ENCODE assay signal across 12 mouse cellular contexts in genomic region chr7:45589898-45590297, GRCm38 (mm10). TPM values are rescaled to one million over a fixed set of nuclear protein-coding genes. Genes with fewer than 3 reads are reported as not detected.
DNase-seq lines count a peak whose midpoint lies in the region; ATAC-seq and TF ChIP-seq lines count a peak whose summit lies in the region.
"Had no signal": no experiment of that assay in that cellular context is flagged by ENCODE, and none has a peak within 500 bp of the region (broad histone marks: within the 10 kb centered on the region; RNA-seq: fewer than 3 reads in every experiment).

No protein-coding gene starts in this region.

- H3K4me1 ChIP-seq in hindbrain, embryonic 10.5 days (replicated peaks), result peaks cover 10% of the 10 kb centered on the region
- H3K4me1 ChIP-seq in hindbrain, embryonic 11.5 days (replicated peaks; ENCODE audit: control insufficient read depth, insufficient read depth, low read length), result no peaks in the 10 kb centered on the region
- H3K4me1 ChIP-seq in stomach, embryonic 16.5 days (ENCODE audit: control insufficient read depth, insufficient read depth, low read length), result peaks cover 4% of the 10 kb centered on the region; the same call in 1 of the 2 replicates
- no peaks in the 10 kb centered on the region for H3K4me1 ChIP-seq in stomach, postnatal 0 days (replicated peaks; ENCODE audit: control insufficient read depth, insufficient read depth)

- ATAC-seq in hindbrain, embryonic 11.5 days (ENCODE audit: low FRiP score), result no peak
- no peak for ATAC-seq in stomach, embryonic 16.5 days (ENCODE audit: insufficient read depth, low FRiP score)
- ATAC-seq in stomach, postnatal 0 days (ENCODE audit: low FRiP score, low TSS enrichment), result no peak

- no peak for TF ChIP-seq EP300 in stomach, postnatal 0 days (optimal IDR thresholded peaks at IDR 0.05)

- H3K9ac ChIP-seq in hindbrain, embryonic 11.5 days (ENCODE audit: low read depth, low read length), result no peak overlapping the region
- H3K9ac ChIP-seq in stomach, embryonic 16.5 days (ENCODE audit: low read length), result peak overlapping the region; percentile 56; the same call in 1 of the 2 replicates
- no peak overlapping the region for H3K9ac ChIP-seq in stomach, postnatal 0 days (ENCODE audit: low read length)

- no peaks in the 10 kb centered on the region for H3K9me3 ChIP-seq in hindbrain, embryonic 10.5 days
- H3K9me3 ChIP-seq in hindbrain, embryonic 11.5 days (ENCODE audit: control insufficient read depth, low read length), result no peaks in the 10 kb centered on the region
- no peaks in the 10 kb centered on the region for H3K9me3 ChIP-seq in stomach, embryonic 16.5 days (replicated peaks; ENCODE audit: control insufficient read depth, low read length)
- H3K9me3 ChIP-seq in stomach, postnatal 0 days (ENCODE audit: control insufficient read depth, low read length), result no peaks in the 10 kb centered on the region
- H3K9me3 ChIP-seq: liver, embryonic 13.5 days had no signal

- no peaks in the 10 kb centered on the region for H3K27me3 ChIP-seq in hindbrain, embryonic 10.5 days (ENCODE audit: insufficient read depth, poor library complexity, severe bottlenecking)
- H3K27me3 ChIP-seq in hindbrain, embryonic 11.5 days (ENCODE audit: control insufficient read depth, insufficient read depth, low read length), result no peaks in the 10 kb centered on the region
- H3K27me3 ChIP-seq in stomach, embryonic 16.5 days (ENCODE audit: control insufficient read depth, insufficient read depth, low read length), result no peaks in the 10 kb centered on the region
- H3K27me3 ChIP-seq in stomach, postnatal 0 days (ENCODE audit: control insufficient read depth, insufficient read depth, low read length), result no peaks in the 10 kb centered on the region
- H3K27me3 ChIP-seq: liver, embryonic 13.5 days had no signal

- no peak overlapping the region for H3K4me2 ChIP-seq in hindbrain, embryonic 11.5 days (replicated peaks; ENCODE audit: low read depth, low read length)
- H3K4me2 ChIP-seq in stomach, embryonic 16.5 days (ENCODE audit: low read depth, low read length), result no peak overlapping the region
- no peak overlapping the region for H3K4me2 ChIP-seq in stomach, postnatal 0 days (replicated peaks; ENCODE audit: low read depth)

- H3K27ac ChIP-seq in hindbrain, embryonic 10.5 days, result peak overlapping the region; percentile 71
- no peak overlapping the region for H3K27ac ChIP-seq in hindbrain, embryonic 11.5 days (ENCODE audit: low read depth, low read length)
- H3K27ac ChIP-seq in stomach, embryonic 16.5 days (ENCODE audit: low read length), result no peak overlapping the region
- H3K27ac ChIP-seq in stomach, postnatal 0 days (replicated peaks), result no peak overlapping the region
- H3K27ac ChIP-seq: liver, embryonic 13.5 days had no signal

- peaks cover 34% of the 10 kb centered on the region for H3K36me3 ChIP-seq in hindbrain, embryonic 10.5 days
- no peaks in the 10 kb centered on the region for H3K36me3 ChIP-seq in hindbrain, embryonic 11.5 days (ENCODE audit: control insufficient read depth, insufficient read depth, low read length)
- H3K36me3 ChIP-seq in stomach, embryonic 16.5 days (ENCODE audit: control insufficient read depth, insufficient read depth, low read length), result peaks cover 7% of the 10 kb centered on the region
- peaks cover 5% of the 10 kb centered on the region; the same call in 1 of the 2 replicates for H3K36me3 ChIP-seq in stomach, postnatal 0 days (ENCODE audit: control insufficient read depth, insufficient read depth, low read length)

- DNase-seq in adrenal gland, postnatal 10 days, result peak; percentile 9
- no peak for DNase-seq in adrenal gland, postnatal 4 days (ENCODE audit: low spot score in 2 of 2)
- no peak for DNase-seq in hindbrain, embryonic 10.5 days (ENCODE audit: low spot score)
- DNase-seq in hindbrain, embryonic 11.5 days (ENCODE audit: low spot score), result no peak
- DNase-seq in stomach, postnatal 0 days (ENCODE audit: low spot score), result no peak
- no peak for DNase-seq in urinary bladder, postnatal 36 days (ENCODE audit: low spot score in 2 of 2)
- no peak for DNase-seq in left cerebral cortex, adult 11 months (ENCODE audit: low spot score)

- TF ChIP-seq CTCF in stomach, postnatal 0 days (IDR thresholded peaks at IDR 0.05; ENCODE audit: low read depth), result no peak

- 94% methylated on average over 5 of the region's 5 CpGs for whole genome bisulfite sequencing in hindbrain, embryonic 10.5 days
- 95% methylated on average over 5 of the region's 5 CpGs for WGBS in hindbrain, embryonic 11.5 days
- 90% methylated on average over 5 of the region's 5 CpGs for WGBS in stomach, embryonic 16.5 days
- 95% methylated on average over 5 of the region's 5 CpGs for WGBS in stomach, postnatal 0 days

- peak overlapping the region; percentile 47; the same call in 1 of the 2 replicates for H3K4me3 ChIP-seq in hindbrain, embryonic 10.5 days
- no peak overlapping the region for H3K4me3 ChIP-seq in hindbrain, embryonic 11.5 days (ENCODE audit: low read depth, low read length)
- no peak overlapping the region for H3K4me3 ChIP-seq in stomach, embryonic 16.5 days (replicated peaks; ENCODE audit: low read length)
- H3K4me3 ChIP-seq in stomach, postnatal 0 days (ENCODE audit: low read depth, low read length), result no peak overlapping the region

RNA-seq across cellular contexts. Expression of gene Bcat2, which starts 19.9 kb away (rescaled TPM):
- total RNA-seq in adrenal gland, postnatal 10 days (2021), result 100 to 1,000 TPM; 114 to 118 TPM
- total RNA-seq in adrenal gland, postnatal 4 days (2021), result 10 to 100 TPM; 96.4 to 96.5 TPM
- polyA plus RNA-seq in hindbrain, embryonic 10.5 days (2016; fragmentation: Nextera tagmentation; extraction: Ambion mirVana), result 37.1 and 46.2 TPM in 2 replicates
- polyA plus RNA-seq in hindbrain, embryonic 11.5 days (2014; fragmentation: Nextera tagmentation; extraction: Ambion mirVana), result 26.6 and 31.4 TPM in 2 replicates
- 95.7 and 109 TPM in 2 replicates for polyA plus RNA-seq in stomach, embryonic 16.5 days (2015; fragmentation: Nextera tagmentation; extraction: Ambion mirVana)
- polyA plus RNA-seq in stomach, postnatal 0 days (2015; fragmentation: Nextera tagmentation; extraction: Ambion mirVana), result 101 and 108 TPM in 2 replicates

RNA-seq across cellular contexts. Expression of gene Fgf21, which starts 25.4 kb away (rescaled TPM):
- 10 to 100 TPM in 1 of 2 experiments, 1 to 10 TPM in 1; 1.3 to 21.9 TPM for total RNA-seq in adrenal gland, postnatal 10 days (2021)
- total RNA-seq in adrenal gland, postnatal 4 days (2021), result under 1 TPM in 1 of 2 experiments, not detected in 1; 0.34 TPM
- polyA plus RNA-seq in hindbrain, embryonic 10.5 days (2016; fragmentation: Nextera tagmentation; extraction: Ambion mirVana), result not detected in 2 replicates
- not detected in 2 replicates for polyA plus RNA-seq in hindbrain, embryonic 11.5 days (2014; fragmentation: Nextera tagmentation; extraction: Ambion mirVana)
- polyA plus RNA-seq in stomach, embryonic 16.5 days (2015; fragmentation: Nextera tagmentation; extraction: Ambion mirVana), result 0.28 and 0.32 TPM in 2 replicates
- 0.69 and 0.90 TPM in 2 replicates for polyA plus RNA-seq in stomach, postnatal 0 days (2015; fragmentation: Nextera tagmentation; extraction: Ambion mirVana)
- total RNA-seq: gastrocnemius, postnatal 36 days; layer of hippocampus, postnatal 10 days; neutrophil, adult 5-6 weeks had no signal
- polyA plus RNA-seq: liver, embryonic 13.5 days had no signal

RNA-seq across cellular contexts. Expression of gene Fut1, which starts 27.2 kb away (rescaled TPM):
- total RNA-seq in adrenal gland, postnatal 10 days (2021), result under 1 TPM in 1 of 2 experiments, not detected in 1; 0.21 TPM
- under 1 TPM in 1 of 2 experiments, not detected in 1; 0.22 TPM for total RNA-seq in adrenal gland, postnatal 4 days (2021)
- 0.20 TPM in 1 of 2 replicates, not detected in the other for polyA plus RNA-seq in hindbrain, embryonic 10.5 days (2016; fragmentation: Nextera tagmentation; extraction: Ambion mirVana)
- polyA plus RNA-seq in hindbrain, embryonic 11.5 days (2014; fragmentation: Nextera tagmentation; extraction: Ambion mirVana), result not detected in 2 replicates
- polyA plus RNA-seq in stomach, embryonic 16.5 days (2015; fragmentation: Nextera tagmentation; extraction: Ambion mirVana), result 1.2 and 1.5 TPM in 2 replicates
- 1.8 and 2.3 TPM in 2 replicates for polyA plus RNA-seq in stomach, postnatal 0 days (2015; fragmentation: Nextera tagmentation; extraction: Ambion mirVana)
- total RNA-seq: gastrocnemius, postnatal 36 days; neutrophil, adult 5-6 weeks had no signal
- polyA plus RNA-seq: liver, embryonic 13.5 days had no signal

RNA-seq across cellular contexts. Expression of gene Izumo1, which starts 31.7 kb away (rescaled TPM):
- total RNA-seq in adrenal gland, postnatal 10 days (2021), result under 1 TPM; 0.39 to 0.73 TPM
- 1 to 10 TPM in 1 of 2 experiments, under 1 TPM in 1; 0.54 to 1.1 TPM for total RNA-seq in adrenal gland, postnatal 4 days (2021)
- 0.19 TPM in 1 of 2 replicates, not detected in the other for polyA plus RNA-seq in hindbrain, embryonic 10.5 days (2016; fragmentation: Nextera tagmentation; extraction: Ambion mirVana)
- 0.12 and 0.18 TPM in 2 replicates for polyA plus RNA-seq in hindbrain, embryonic 11.5 days (2014; fragmentation: Nextera tagmentation; extraction: Ambion mirVana)
- polyA plus RNA-seq in stomach, embryonic 16.5 days (2015; fragmentation: Nextera tagmentation; extraction: Ambion mirVana), result 0.15 TPM in 1 of 2 replicates, not detected in the other
- polyA plus RNA-seq in stomach, postnatal 0 days (2015; fragmentation: Nextera tagmentation; extraction: Ambion mirVana), result 0.08 TPM in 2 replicates
- total RNA-seq: gastrocnemius, postnatal 36 days; layer of hippocampus, postnatal 10 days; neutrophil, adult 5-6 weeks had no signal
- polyA plus RNA-seq: liver, embryonic 13.5 days had no signal

RNA-seq across cellular contexts. Expression of gene Hsd17b14, which starts 35.2 kb away (rescaled TPM):
- total RNA-seq in adrenal gland, postnatal 10 days (2021), result 1 to 10 TPM in 1 of 2 experiments, under 1 TPM in 1; 0.93 to 1.4 TPM
- 1 to 10 TPM; 1.3 to 1.8 TPM for total RNA-seq in adrenal gland, postnatal 4 days (2021)
- polyA plus RNA-seq in hindbrain, embryonic 10.5 days (2016; fragmentation: Nextera tagmentation; extraction: Ambion mirVana), result 1.1 and 1.5 TPM in 2 replicates
- polyA plus RNA-seq in hindbrain, embryonic 11.5 days (2014; fragmentation: Nextera tagmentation; extraction: Ambion mirVana), result 0.45 and 0.46 TPM in 2 replicates
- 2.9 and 4.8 TPM in 2 replicates for polyA plus RNA-seq in stomach, embryonic 16.5 days (2015; fragmentation: Nextera tagmentation; extraction: Ambion mirVana)
- 16.6 and 16.9 TPM in 2 replicates for polyA plus RNA-seq in stomach, postnatal 0 days (2015; fragmentation: Nextera tagmentation; extraction: Ambion mirVana)
- total RNA-seq: layer of hippocampus, postnatal 10 days; neutrophil, adult 5-6 weeks had no signal
